Mouse (Mus musculus) bone marrow, adult 2 months (tissue): ENCODE results near the gene Pphln1. TPM values are rescaled to one million over a fixed set of nuclear protein-coding genes. Genes with fewer than 3 reads are reported as not detected.

Experiments
- H3K27ac ChIP-seq: fragments of 200-500 bp; 2 replicates; pipeline ENCODE4 v1.5.1; 2012; ENCODE audit warnings: low read depth, mild to moderate bottlenecking, control low read depth, inconsistent platforms, low read length; ENCODE audit not compliant: control insufficient read depth, poor library complexity, insufficient read depth
- H3K4me1 ChIP-seq: fragments of 200-500 bp; 2 replicates; pipeline ENCODE4 v1.6.1; 2011; ENCODE audit warnings: low read length; ENCODE audit not compliant: control insufficient read depth, insufficient read depth
- H3K4me3 ChIP-seq: fragments of 200-500 bp; replicated peaks from 2 replicates; pipeline ENCODE3; 2011; ENCODE audit warnings: mild to moderate bottlenecking, low read depth, low read length, control low read depth; ENCODE audit not compliant: control insufficient read depth
- CTCF ChIP-seq: fragments of 200-500 bp; IDR thresholded peaks from 2 replicates; pipeline ENCODE4 v1.5.1; 2011; ENCODE audit warnings: low read length, control low read depth; ENCODE audit not compliant: control insufficient read depth, insufficient read depth
- POLR2A ChIP-seq: fragments of 200-500 bp; IDR thresholded peaks from 2 replicates; pipeline ENCODE4 v1.6.1; 2011; ENCODE audit warnings: low read depth, mild to moderate bottlenecking, control low read depth, low read length, borderline replicate concordance; ENCODE audit not compliant: control insufficient read depth
- WGBS: fragments of 180-500 bp; shearing (Covaris S2); methylation state at CpG from one replicate; pipeline ENCODE4 v1.1.7; 2018; 5-methylcytosine and 5-hydroxymethylcytosine counted together
- polyA plus RNA-seq: library from polyadenylated mRNA; stranded (reverse); fragments of >200 nt; gene quantifications from 2 replicates; pipeline ENCODE4 v1.2.4, GENCODE M21; 2011; ENCODE audit warnings: low replicate concordance; ENCODE audit not compliant: missing spikeins, insufficient read depth, insufficient read length

Pphln1 gene
- polyA plus RNA-seq, 1 experiment = 9.0 TPM

- TF ChIP-seq CTCF (no peak), POLR2A (no peak)
- Histone ChIP-seq H3K27ac (no peak overlapping the region), H3K4me3 (no peak overlapping the region), H3K4me1 (no peaks in the 10 kb centered on the region)
- WGBS = 87% methylated on average over 3 of the region's 3 CpGs
Observed at GRCm38 (mm10) chr15:93448862-93449261, 50.7 kb downstream of the Pphln1 start.

GRCm38 (mm10) chr15:93453296-93453695 lies 55.1 kb downstream of the Pphln1 start:
- H3K4me3 ChIP-seq = no peak overlapping the region
- TF ChIP-seq POLR2A = no peak
- no peak for TF ChIP-seq CTCF
- WGBS = 67% methylated on average over 1 of the region's 1 CpGs

GRCm38 (mm10) chr15:93456005-93456404 lies 57.9 kb downstream of the Pphln1 start:
- Histone ChIP-seq H3K27ac (no peak overlapping the region), H3K4me1 (no peaks in the 10 kb centered on the region), H3K4me3 (no peak overlapping the region)
- TF ChIP-seq CTCF (no peak), POLR2A (no peak)

More at GRCm38 (mm10) chr15:93453296-93453695, 55.1 kb downstream of the Pphln1 start:
- no peaks in the 10 kb centered on the region for H3K4me1 ChIP-seq
- no peak overlapping the region for H3K27ac ChIP-seq

- 85% methylated on average over 5 of the region's 5 CpGs for WGBS
- no peak overlapping the region for H3K4me3 ChIP-seq
- no peak for TF ChIP-seq CTCF
- no peak for TF ChIP-seq POLR2A
Observed at GRCm38 (mm10) chr15:93459422-93459821, 61.3 kb downstream of the Pphln1 start.

GRCm38 (mm10) chr15:93461066-93461465 lies 62.9 kb downstream of the Pphln1 start:
- TF ChIP-seq CTCF (no peak), POLR2A (no peak)
- no peak overlapping the region for H3K4me3 ChIP-seq
- H3K4me1 ChIP-seq = no peaks in the 10 kb centered on the region
- WGBS = 96% methylated on average over 23 of the region's 23 CpGs
- H3K27ac ChIP-seq = no peak overlapping the region; the same call in 1 of the 2 replicates

More at GRCm38 (mm10) chr15:93459422-93459821, 61.3 kb downstream of the Pphln1 start:
- H3K4me1 ChIP-seq = no peaks in the 10 kb centered on the region
- no peak overlapping the region for H3K27ac ChIP-seq

- TF ChIP-seq POLR2A = no peak
- TF ChIP-seq CTCF = no peak
- Histone ChIP-seq H3K4me1 (no peaks in the 10 kb centered on the region), H3K27ac (no peak overlapping the region), H3K4me3 (no peak overlapping the region)
- 91% methylated on average over 12 of the region's 12 CpGs for WGBS
Observed at GRCm38 (mm10) chr15:93471651-93472050, 73.5 kb downstream of the Pphln1 start.

- Histone ChIP-seq H3K4me1 (no peaks in the 10 kb centered on the region), H3K4me3 (no peak overlapping the region), H3K27ac (no peak overlapping the region)
- TF ChIP-seq CTCF (no peak), POLR2A (no peak)
- 98% methylated on average over 1 of the region's 1 CpGs for WGBS
Observed at GRCm38 (mm10) chr15:93472089-93472488, 73.9 kb downstream of the Pphln1 start.

- Histone ChIP-seq H3K4me3 (no peak overlapping the region), H3K27ac (no peak overlapping the region), H3K4me1 (no peaks in the 10 kb centered on the region)
- TF ChIP-seq POLR2A (no peak), CTCF (no peak)
- WGBS = 86% methylated on average over 3 of the region's 3 CpGs
Observed at GRCm38 (mm10) chr15:93474277-93474676, 76.1 kb downstream of the Pphln1 start.

GRCm38 (mm10) chr15:93475688-93476087 lies 77.5 kb downstream of the Pphln1 start:
- H3K27ac ChIP-seq = no peak overlapping the region
- H3K4me3 ChIP-seq = no peak overlapping the region
- no peak for TF ChIP-seq POLR2A
- no peak for TF ChIP-seq CTCF
- no peaks in the 10 kb centered on the region for H3K4me1 ChIP-seq
- 90% methylated on average over 8 of the region's 8 CpGs for WGBS
